Mouse (Mus musculus): ENCODE data around the gene 4930595D18Rik. TPM values are rescaled to one million over a fixed set of nuclear protein-coding genes. Genes with fewer than 3 reads are reported as not detected.

The 4930595D18Rik gene
- polyA plus RNA-seq, 1 experiment from 2014 or later, result not detected

DNA sequence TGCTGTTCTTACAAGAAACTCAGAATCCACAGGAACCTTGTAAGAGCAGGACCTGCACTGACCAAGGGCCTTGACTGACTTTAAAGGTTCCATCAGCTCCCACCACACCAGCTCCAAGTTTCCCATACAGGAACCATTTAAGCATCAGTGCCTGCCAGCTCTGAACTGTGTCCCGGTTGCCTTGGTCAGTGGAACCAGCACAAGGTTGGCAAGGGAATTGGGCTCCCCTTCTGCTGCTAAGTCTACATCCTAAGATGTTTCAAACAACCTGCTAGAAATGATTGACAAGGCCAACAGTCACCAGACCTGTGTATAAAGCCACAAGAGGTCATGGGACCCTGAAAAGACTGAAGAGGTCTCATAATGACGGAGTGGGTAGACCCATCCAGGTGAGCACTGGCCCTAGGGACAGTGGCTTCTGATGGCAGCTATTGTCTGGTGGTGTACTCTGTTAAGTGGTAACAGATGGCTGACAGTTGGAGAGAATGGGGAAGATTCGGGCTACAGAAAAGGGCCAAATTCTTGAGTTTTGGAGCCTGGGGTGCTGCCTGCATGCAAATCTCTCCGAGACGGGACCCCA is 64.7 kb downstream of the 4930595D18Rik start:
- 97% methylated on average over 5 of the region's 5 CpGs for WGBS
- Histone ChIP-seq H3K4me2 (ENCODE audit: low read depth, low read length) (no peak overlapping the region), H3K9ac (ENCODE audit: low read length) (no peak overlapping the region), H3K36me3 (ENCODE audit: control insufficient read depth, insufficient read depth) (peaks cover 20% of the 10 kb centered on the region), H3K4me1 (ENCODE audit: control insufficient read depth, insufficient read depth, low read length) (no peaks in the 10 kb centered on the region), H3K4me3 (ENCODE audit: low read length) (no peak overlapping the region), H3K9me3 (replicated peaks; ENCODE audit: control insufficient read depth, low read length) (0 out of 2 replicates have a peak, but pooled peaks cover 3% of the 10 kb centered on the region), H3K27me3 (ENCODE audit: control insufficient read depth, insufficient read depth, low read length) (no peaks in the 10 kb centered on the region), H3K27ac (ENCODE audit: low read length) (no peak overlapping the region)
- ATAC-seq (replicated peaks; ENCODE audit: extremely low read depth, insufficient read depth, low FRiP score), result no peak

DNA sequence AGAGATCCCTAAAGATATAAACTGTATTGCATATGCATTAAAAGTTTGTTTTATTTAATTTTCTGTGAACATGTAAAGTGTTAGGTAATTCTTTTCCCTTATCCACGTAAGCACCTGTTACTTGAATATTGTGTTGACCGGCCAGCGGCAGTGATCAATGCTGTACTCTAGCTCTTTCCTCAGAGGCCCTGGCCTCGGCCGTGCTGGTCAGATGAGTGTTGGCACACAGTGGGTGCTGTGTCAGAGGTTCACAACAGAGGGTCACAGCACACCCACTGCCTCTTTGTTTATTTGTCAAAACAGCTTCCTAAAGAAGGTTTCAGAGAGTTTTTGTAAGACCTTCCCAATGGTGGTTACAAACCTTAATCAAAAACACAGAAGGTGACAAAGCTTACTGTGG is 69.7 kb downstream of the 4930595D18Rik start:
- WGBS, result 91% methylated on average over 5 of the region's 5 CpGs
- no peak overlapping the region for H3K9ac ChIP-seq (ENCODE audit: low read length)
- no peak overlapping the region for H3K4me3 ChIP-seq (ENCODE audit: low read length)
- no peaks in the 10 kb centered on the region for H3K4me1 ChIP-seq (ENCODE audit: control insufficient read depth, insufficient read depth, low read length)
- no peaks in the 10 kb centered on the region for H3K9me3 ChIP-seq (replicated peaks; ENCODE audit: control insufficient read depth, low read length)
- peaks cover 52% of the 10 kb centered on the region for H3K36me3 ChIP-seq (ENCODE audit: control insufficient read depth, insufficient read depth)
- no peak overlapping the region for H3K4me2 ChIP-seq (ENCODE audit: low read depth, low read length)
- H3K27ac ChIP-seq (ENCODE audit: low read length), result no peak overlapping the region
- no peaks in the 10 kb centered on the region for H3K27me3 ChIP-seq (ENCODE audit: control insufficient read depth, insufficient read depth, low read length)
- no peak for ATAC-seq (replicated peaks; ENCODE audit: extremely low read depth, insufficient read depth, low FRiP score)

DNA sequence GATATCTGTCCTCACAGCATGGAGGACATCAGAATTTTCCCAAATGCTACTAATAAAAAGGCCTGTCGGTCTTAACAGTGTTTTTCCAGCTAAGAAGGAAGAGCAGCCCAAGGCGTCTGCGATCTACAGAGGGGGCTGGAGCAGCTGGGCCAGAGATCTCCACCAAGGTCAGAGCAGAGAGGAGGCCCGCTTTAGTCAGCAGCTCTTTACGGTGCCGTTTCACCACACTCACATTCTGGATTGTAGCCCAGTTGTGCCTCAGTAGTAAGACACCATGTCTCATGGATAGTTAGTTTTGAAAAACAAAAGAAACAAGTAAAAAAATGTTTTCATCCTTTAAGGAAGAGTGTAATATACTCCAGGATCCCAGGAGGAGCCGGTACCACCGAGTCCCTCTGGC is 73.1 kb downstream of the 4930595D18Rik start:
- H3K36me3 ChIP-seq (ENCODE audit: control insufficient read depth, insufficient read depth), result peaks cover 44% of the 10 kb centered on the region

More for the DNA sequence above, 73.1 kb downstream of the 4930595D18Rik start:
- Histone ChIP-seq H3K4me2 (ENCODE audit: low read depth, low read length) (no peak overlapping the region), H3K9ac (ENCODE audit: low read length) (no peak overlapping the region), H3K27me3 (ENCODE audit: control insufficient read depth, insufficient read depth, low read length) (no peaks in the 10 kb centered on the region), H3K4me1 (ENCODE audit: control insufficient read depth, insufficient read depth, low read length) (no peaks in the 10 kb centered on the region), H3K27ac (ENCODE audit: low read length) (no peak overlapping the region), H3K4me3 (ENCODE audit: low read length) (no peak overlapping the region), H3K9me3 (replicated peaks; ENCODE audit: control insufficient read depth, low read length) (no peaks in the 10 kb centered on the region)
- 82% methylated on average over 8 of the region's 8 CpGs for WGBS
- no peak for ATAC-seq (replicated peaks; ENCODE audit: extremely low read depth, insufficient read depth, low FRiP score)

Other genes starting within 250 kb of the 4930595D18Rik start
- 19.3 and 22.0 TPM in 2 replicates for gene Ankrd9, start 205.5 kb downstream of the 4930595D18Rik start, polyA plus RNA-seq (2015; fragmentation: Nextera tagmentation; extraction: Ambion mirVana)
- gene Rcor1, start 145.1 kb downstream of the 4930595D18Rik start, polyA plus RNA-seq (2015; fragmentation: Nextera tagmentation; extraction: Ambion mirVana), result 6.4 and 6.5 TPM in 2 replicates
- 6.0 and 6.5 TPM in 2 replicates for gene Traf3, start 18.1 kb downstream of the 4930595D18Rik start, polyA plus RNA-seq (2015; fragmentation: Nextera tagmentation; extraction: Ambion mirVana)
- 1.8 and 2.4 TPM in 2 replicates for gene Amn, start 86.6 kb upstream of the 4930595D18Rik start, polyA plus RNA-seq (2015; fragmentation: Nextera tagmentation; extraction: Ambion mirVana)
- 19.6 and 27.3 TPM in 2 replicates for gene Cdc42bpb, start 193.2 kb upstream of the 4930595D18Rik start, polyA plus RNA-seq (2015; fragmentation: Nextera tagmentation; extraction: Ambion mirVana)
- gene Lbhd2, start 222.3 kb upstream of the 4930595D18Rik start, polyA plus RNA-seq (2015; fragmentation: Nextera tagmentation; extraction: Ambion mirVana), result 1.3 and 1.4 TPM in 2 replicates
- gene Exoc3l4, start 232.5 kb upstream of the 4930595D18Rik start, polyA plus RNA-seq (2015; fragmentation: Nextera tagmentation; extraction: Ambion mirVana), result 13.3 and 14.9 TPM in 2 replicates